Mouse (Mus musculus) intestine, embryonic 15.5 days (tissue): ENCODE measurements around the gene Dcdc2c. TPM values are rescaled to one million over a fixed set of nuclear protein-coding genes. Genes with fewer than 3 reads are reported as not detected.

Experiments
- ATAC-seq: fragments of 200-750 bp; cut with Nextera tagmentation; 2 replicates; pipeline ENCODE4 v1.8.0; 2017; ENCODE audit warnings: moderate TSS enrichment, moderate library complexity
- H3K27ac ChIP-seq: fragments of 300-500 bp; sonication (generic); 2 replicates; pipeline ENCODE4 v1.5.1; 2015; ENCODE audit warnings: mild to moderate bottlenecking, inconsistent platforms
- H3K27me3 ChIP-seq: fragments of 300-500 bp; sonication (generic); replicated peaks from 2 replicates; pipeline ENCODE4 v1.6.1; 2015; ENCODE audit warnings: inconsistent platforms
- H3K36me3 ChIP-seq: fragments of 300-500 bp; sonication (generic); 2 replicates; pipeline ENCODE4 v1.6.1; 2015; ENCODE audit warnings: inconsistent platforms
- H3K4me1 ChIP-seq: fragments of 300-500 bp; sonication (generic); replicated peaks from 2 replicates; pipeline ENCODE4 v1.6.1; 2015; ENCODE audit warnings: inconsistent platforms
- H3K4me2 ChIP-seq: fragments of 300-500 bp; sonication (generic); replicated peaks from 2 replicates; pipeline ENCODE4 v1.6.1; 2015; ENCODE audit warnings: mild to moderate bottlenecking, inconsistent platforms
- H3K4me3 ChIP-seq: fragments of 300-500 bp; sonication (generic); replicated peaks from 2 replicates; pipeline ENCODE4 v1.5.1; 2015; ENCODE audit warnings: inconsistent platforms
- H3K9ac ChIP-seq: fragments of 300-500 bp; sonication (generic); 2 replicates; pipeline ENCODE4 v1.6.1; 2015; ENCODE audit warnings: inconsistent platforms
- H3K9me3 ChIP-seq: fragments of 300-500 bp; sonication (generic); 2 replicates; pipeline ENCODE4 v1.6.1; 2016; ENCODE audit warnings: inconsistent platforms
- WGBS: fragments of 180-500 bp; shearing (Covaris S2); methylation state at CpG from one replicate; pipeline ENCODE4 v1.1.7; 2015; 5-methylcytosine and 5-hydroxymethylcytosine counted together
- polyA plus RNA-seq: library from polyadenylated mRNA; unstranded; fragments of >200 nt; fragmentation: Nextera tagmentation; extraction: Ambion mirVana; gene quantifications from 2 replicates; pipeline ENCODE4 v1.2.1, GENCODE M21; 2015

Gene Dcdc2c
- polyA plus RNA-seq, 1 experiment from 2014 or later = not detected

- 0 out of 2 replicates have a peak, but pooled peaks have one; percentile 20 for ATAC-seq
- Histone ChIP-seq H3K4me3 (no peak overlapping the region), H3K9ac (no peak overlapping the region), H3K4me1 (no peaks in the 10 kb centered on the region), H3K4me2 (no peak overlapping the region), H3K27ac (no peak overlapping the region), H3K27me3 (no peaks in the 10 kb centered on the region), H3K9me3 (no peaks in the 10 kb centered on the region), H3K36me3 (no peaks in the 10 kb centered on the region)
- 94% methylated on average over 3 of the region's 3 CpGs for WGBS
These were observed 119.5 kb downstream of the Dcdc2c start for GRCm38 (mm10) chr12:28432729-28433067.

DNA sequence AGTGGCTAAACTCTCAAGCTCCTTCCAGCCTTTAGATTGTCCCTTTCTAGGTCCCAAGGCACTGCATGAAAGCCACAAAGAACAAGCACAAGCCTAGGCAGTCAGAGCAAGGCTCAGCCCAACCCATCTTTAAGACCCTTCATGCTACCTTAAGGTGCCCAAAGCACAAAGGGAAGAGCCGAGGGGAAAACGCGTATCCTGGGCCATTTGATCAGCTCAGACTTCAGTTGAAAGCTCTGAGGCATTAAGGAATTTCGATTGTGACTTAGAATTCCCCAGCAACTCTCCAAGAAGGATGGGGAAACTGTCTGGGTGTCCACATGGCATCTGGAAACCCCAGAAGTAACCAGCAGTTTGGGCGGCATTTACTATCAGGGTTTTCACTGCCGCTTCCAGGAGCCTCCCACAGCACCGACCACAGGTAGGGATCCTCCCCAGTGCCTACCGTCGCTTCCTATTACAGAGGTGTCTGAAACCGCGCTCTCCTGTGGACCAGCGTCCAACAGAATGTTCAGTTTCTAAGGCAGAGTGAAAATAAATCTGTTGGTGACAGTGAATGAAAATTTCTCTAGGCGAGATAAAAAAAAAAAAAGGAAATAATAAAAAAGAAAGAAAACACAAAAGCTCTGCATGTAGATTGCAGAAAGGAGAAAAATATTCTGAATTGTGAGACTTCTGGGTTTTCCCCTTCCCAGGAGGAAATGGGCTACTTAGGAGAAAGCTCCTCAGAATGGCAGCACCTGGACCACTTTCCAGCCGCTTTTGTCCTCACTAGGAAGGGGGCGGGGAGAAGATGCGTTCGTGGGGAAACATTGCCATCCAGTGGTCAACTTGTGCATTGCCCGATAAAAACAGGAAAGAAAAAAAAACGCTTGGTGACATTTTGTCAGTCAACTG lies 120.1 kb downstream of the Dcdc2c start:
- ATAC-seq = peak; percentile 49; the same call in 1 of the 2 replicates
- Histone ChIP-seq H3K9me3 (no peaks in the 10 kb centered on the region), H3K4me1 (no peaks in the 10 kb centered on the region), H3K4me2 (peak overlapping the region; percentile 69), H3K36me3 (no peaks in the 10 kb centered on the region), H3K9ac (no peak overlapping the region), H3K4me3 (peak overlapping the region; percentile 23), H3K27ac (no peak overlapping the region), H3K27me3 (no peaks in the 10 kb centered on the region)
- 9% methylated on average over 19 of the region's 19 CpGs for WGBS

DNA sequence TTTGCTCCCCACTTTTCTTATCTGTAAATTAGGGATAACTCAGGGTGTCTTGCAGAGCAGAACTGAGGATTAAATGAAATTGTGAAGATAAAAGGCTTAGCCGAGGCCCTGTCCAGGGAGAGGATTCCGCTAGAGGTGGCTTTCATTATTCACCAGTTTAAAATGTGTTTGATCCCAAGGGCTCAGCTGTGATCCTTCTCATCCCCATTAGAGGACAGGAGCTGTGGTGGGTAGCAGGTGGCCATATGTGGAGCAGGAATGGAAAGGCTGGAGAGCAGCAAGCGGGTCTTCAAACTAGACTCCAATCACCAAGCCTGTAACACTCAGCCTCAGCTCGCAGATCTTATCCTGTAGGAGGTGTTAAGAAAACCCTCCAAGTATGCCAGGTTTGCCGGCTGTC lies 122.3 kb downstream of the Dcdc2c start:
- Histone ChIP-seq H3K9me3 (no peaks in the 10 kb centered on the region), H3K9ac (no peak overlapping the region), H3K27ac (no peak overlapping the region), H3K4me1 (no peaks in the 10 kb centered on the region), H3K36me3 (no peaks in the 10 kb centered on the region), H3K4me3 (no peak overlapping the region), H3K4me2 (no peak overlapping the region), H3K27me3 (no peaks in the 10 kb centered on the region)
- 91% methylated on average over 5 of the region's 5 CpGs for WGBS
- no peak for ATAC-seq

DNA sequence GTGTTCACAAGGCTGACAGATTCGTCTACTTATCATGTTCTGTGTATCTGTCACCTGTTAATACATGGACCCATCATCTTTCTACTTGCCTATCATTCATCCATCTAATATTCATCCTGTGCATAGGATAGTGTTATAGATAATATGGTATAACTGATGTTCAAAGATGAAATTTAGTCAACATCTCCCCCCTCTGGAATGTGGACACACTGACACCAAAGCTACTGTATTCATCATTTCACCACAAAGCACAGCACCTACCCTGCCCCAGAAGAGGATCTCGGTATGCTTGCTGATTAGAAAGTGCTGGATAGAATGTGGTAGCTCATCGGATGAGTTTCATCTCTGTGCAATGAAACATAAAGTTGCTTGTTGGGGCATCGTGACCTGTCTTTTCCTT lies 135.2 kb downstream of the Dcdc2c start:
- no peaks in the 10 kb centered on the region for H3K4me1 ChIP-seq
- no peak overlapping the region for H3K9ac ChIP-seq
- no peak overlapping the region for H3K4me3 ChIP-seq
- no peaks in the 10 kb centered on the region for H3K9me3 ChIP-seq
- H3K36me3 ChIP-seq = no peaks in the 10 kb centered on the region
- 80% methylated on average over 4 of the region's 4 CpGs for WGBS
- H3K27me3 ChIP-seq = no peaks in the 10 kb centered on the region
- H3K4me2 ChIP-seq = no peak overlapping the region
- no peak overlapping the region for H3K27ac ChIP-seq
- no peak for ATAC-seq

GRCm38 (mm10) chr12:28407656-28408405 lies 144.4 kb downstream of the Dcdc2c start:
- Histone ChIP-seq H3K27me3 (no peaks in the 10 kb centered on the region), H3K4me1 (no peaks in the 10 kb centered on the region), H3K9ac (no peak overlapping the region), H3K9me3 (no peaks in the 10 kb centered on the region), H3K36me3 (no peaks in the 10 kb centered on the region), H3K4me2 (no peak overlapping the region), H3K27ac (no peak overlapping the region), H3K4me3 (no peak overlapping the region)
- 89% methylated on average over 10 of the region's 10 CpGs for WGBS
- ATAC-seq = no peak

DNA sequence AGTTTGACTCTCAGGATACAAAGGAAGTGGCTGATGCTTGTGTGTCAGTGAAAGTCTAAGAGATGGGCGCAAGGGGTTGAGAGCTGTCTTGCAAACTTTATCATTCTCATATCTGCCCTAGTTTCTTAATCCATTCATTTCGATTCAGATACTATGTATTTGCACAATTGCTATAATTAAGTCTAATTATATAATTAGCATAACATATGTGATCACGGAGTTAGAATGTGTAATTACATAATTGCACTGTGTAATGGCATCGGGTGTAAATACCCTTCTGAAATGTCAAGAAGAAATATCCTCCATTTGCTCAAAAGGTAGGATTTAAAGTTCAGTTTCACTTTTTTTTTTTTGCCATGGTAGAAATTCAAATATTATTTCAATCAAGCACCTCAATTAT lies 149.9 kb downstream of the Dcdc2c start:
- no peak overlapping the region for H3K27ac ChIP-seq
- no peak overlapping the region for H3K4me2 ChIP-seq
- no peaks in the 10 kb centered on the region for H3K27me3 ChIP-seq
- WGBS = 84% methylated on average over 4 of the region's 4 CpGs
- no peak overlapping the region for H3K4me3 ChIP-seq
- ATAC-seq = no peak
- no peaks in the 10 kb centered on the region for H3K4me1 ChIP-seq
- H3K9ac ChIP-seq = no peak overlapping the region
- H3K9me3 ChIP-seq = no peaks in the 10 kb centered on the region
- no peaks in the 10 kb centered on the region for H3K36me3 ChIP-seq

DNA sequence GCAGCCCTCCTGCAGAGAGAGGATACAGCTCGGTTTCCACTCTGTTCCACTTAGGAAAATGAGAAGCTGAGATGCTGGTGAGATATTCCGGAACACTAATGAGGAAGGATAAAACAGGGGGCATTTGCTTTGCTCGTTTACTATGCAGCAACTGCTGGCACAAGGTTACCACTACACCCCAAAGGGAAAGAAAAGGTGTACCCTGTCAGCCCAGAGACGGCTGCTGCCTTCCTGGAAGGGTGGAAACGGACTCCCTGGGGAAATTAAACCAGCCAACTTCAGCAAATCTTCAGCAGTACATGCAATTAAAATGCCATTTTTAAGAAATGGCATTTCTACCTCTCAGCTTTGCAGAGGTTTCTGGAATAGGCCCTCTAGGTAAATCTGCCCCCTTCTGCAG lies 150.8 kb downstream of the Dcdc2c start:
- H3K27ac ChIP-seq = no peak overlapping the region
- no peaks in the 10 kb centered on the region for H3K9me3 ChIP-seq
- no peaks in the 10 kb centered on the region for H3K27me3 ChIP-seq
- no peak for ATAC-seq
- H3K4me2 ChIP-seq = no peak overlapping the region
- no peaks in the 10 kb centered on the region for H3K4me1 ChIP-seq
- no peak overlapping the region for H3K4me3 ChIP-seq
- no peaks in the 10 kb centered on the region for H3K36me3 ChIP-seq
- no peak overlapping the region for H3K9ac ChIP-seq
- 71% methylated on average over 5 of the region's 5 CpGs for WGBS

DNA sequence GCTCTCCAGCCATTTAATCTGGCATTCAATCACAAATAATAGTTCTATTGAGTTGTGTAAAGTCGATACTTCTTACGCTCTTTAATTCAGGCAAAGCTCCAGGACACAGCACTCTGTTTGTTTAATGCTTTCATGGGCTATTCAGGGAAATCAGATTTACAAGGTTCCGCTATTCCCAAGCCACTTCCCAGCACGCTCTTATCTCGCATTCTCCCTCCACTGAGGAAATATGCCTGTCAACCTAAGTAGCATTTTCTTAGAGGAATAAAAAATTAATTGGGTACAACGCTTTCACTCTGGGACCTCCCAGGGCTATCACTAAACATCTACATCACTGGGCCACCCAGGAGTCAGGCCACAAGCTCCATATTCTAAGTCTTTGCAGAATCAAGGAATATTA lies 160.1 kb downstream of the Dcdc2c start:
- Histone ChIP-seq H3K9me3 (no peaks in the 10 kb centered on the region), H3K36me3 (no peaks in the 10 kb centered on the region), H3K27ac (no peak overlapping the region), H3K27me3 (no peaks in the 10 kb centered on the region), H3K4me2 (no peak overlapping the region), H3K4me1 (no peaks in the 10 kb centered on the region), H3K9ac (no peak overlapping the region), H3K4me3 (no peak overlapping the region)
- WGBS = 42% methylated on average over 6 of the region's 6 CpGs
- no peak for ATAC-seq

Other genes starting within 250 kb of the Dcdc2c start
- not detected in 2 replicates for gene Allc, start 30.1 kb upstream of the Dcdc2c start, polyA plus RNA-seq
- gene Colec11, start 71.0 kb upstream of the Dcdc2c start, polyA plus RNA-seq = 1.6 and 1.8 TPM in 2 replicates
- gene Rps7, start 83.6 kb upstream of the Dcdc2c start, polyA plus RNA-seq = 676 and 798 TPM in 2 replicates
- 26.1 and 27.9 TPM in 2 replicates for gene Rnaseh1, start 97.2 kb upstream of the Dcdc2c start, polyA plus RNA-seq
- 89.4 and 92.1 TPM in 2 replicates for gene Adi1, start 122.8 kb upstream of the Dcdc2c start, polyA plus RNA-seq
- gene Trappc12, start 198.1 kb upstream of the Dcdc2c start, polyA plus RNA-seq = 34.6 and 34.9 TPM in 2 replicates
- gene Eipr1, start 199.4 kb upstream of the Dcdc2c start, polyA plus RNA-seq = 27.3 and 28.6 TPM in 2 replicates